Mouse (Mus musculus): Measurements from ENCODE around the gene Pagr1a. TPM values are rescaled to one million over a fixed set of nuclear protein-coding genes. Genes with fewer than 3 reads are reported as not detected.

The Pagr1a gene
- polyA plus RNA-seq, 1 experiment from 2014 or later: 8.7 TPM

DNA sequence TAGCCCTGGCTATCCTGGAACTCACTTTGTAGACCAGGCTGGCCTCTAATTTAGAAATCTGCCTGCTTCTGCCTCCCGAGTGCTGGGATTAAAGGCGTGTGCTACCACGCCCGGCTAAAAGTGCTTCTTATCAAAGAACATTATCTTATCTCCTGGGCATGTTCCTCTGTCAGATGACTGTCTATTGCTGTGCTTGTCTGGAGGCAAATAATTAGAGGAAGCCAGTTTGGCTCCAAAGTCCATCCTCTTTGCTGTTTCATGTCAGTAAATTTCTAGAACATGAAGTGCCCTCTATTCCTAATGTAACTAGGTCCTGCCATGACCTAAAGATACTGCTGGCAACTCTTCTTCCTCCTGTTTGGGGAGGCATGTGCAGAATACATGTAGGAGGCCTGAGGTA lies 35.1 kb downstream of the Pagr1a start:
- H3K27me3 ChIP-seq (ENCODE audit: control insufficient read depth, insufficient read depth, low read length): no peaks in the 10 kb centered on the region
- H3K9ac ChIP-seq (ENCODE audit: low read length): no peak overlapping the region
- TF ChIP-seq CTCF (IDR thresholded peaks at IDR 0.05; ENCODE audit: low read depth) (no peak), EP300 (optimal IDR thresholded peaks at IDR 0.05) (no peak)
- H3K4me2 ChIP-seq (replicated peaks; ENCODE audit: low read depth): no peak overlapping the region
- WGBS: 72% methylated on average over 4 of the region's 4 CpGs
- H3K4me1 ChIP-seq (replicated peaks; ENCODE audit: control insufficient read depth, insufficient read depth): no peaks in the 10 kb centered on the region
- no peaks in the 10 kb centered on the region for H3K9me3 ChIP-seq (ENCODE audit: control insufficient read depth, low read length)
- H3K4me3 ChIP-seq (ENCODE audit: low read depth, low read length): no peak overlapping the region
- no peak overlapping the region for H3K27ac ChIP-seq (replicated peaks)
- DNase-seq (ENCODE audit: low spot score): no peak
- ATAC-seq (ENCODE audit: low FRiP score, low TSS enrichment): no peak
- H3K36me3 ChIP-seq (ENCODE audit: control insufficient read depth, insufficient read depth, low read length): peaks cover 14% of the 10 kb centered on the region; the same call in 1 of the 2 replicates

DNA sequence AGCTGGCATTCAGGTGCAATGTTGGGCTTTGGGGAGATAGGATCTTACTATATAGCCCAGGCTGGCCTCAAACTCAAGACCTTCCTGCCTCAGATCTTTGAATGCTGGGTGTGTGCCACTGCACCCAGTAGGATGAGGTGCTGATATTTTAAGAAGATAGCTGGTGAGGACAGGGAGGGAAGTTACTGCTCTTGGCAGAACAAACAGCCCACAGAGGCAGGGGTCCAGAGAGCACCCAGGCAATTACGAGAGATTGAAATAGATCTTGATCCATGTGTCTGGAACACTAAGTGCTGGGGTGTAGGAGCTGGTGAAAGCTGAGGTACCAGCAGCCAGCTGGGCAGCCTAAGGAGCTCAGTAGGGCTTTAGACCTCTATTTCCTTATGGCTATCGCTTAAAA lies 35.6 kb downstream of the Pagr1a start:
- Histone ChIP-seq H3K27me3 (ENCODE audit: control insufficient read depth, insufficient read depth, low read length) (no peaks in the 10 kb centered on the region), H3K4me1 (replicated peaks; ENCODE audit: control insufficient read depth, insufficient read depth) (no peaks in the 10 kb centered on the region), H3K4me2 (replicated peaks; ENCODE audit: low read depth) (no peak overlapping the region), H3K27ac (replicated peaks) (no peak overlapping the region), H3K36me3 (ENCODE audit: control insufficient read depth, insufficient read depth, low read length) (peaks cover 14% of the 10 kb centered on the region; the same call in 1 of the 2 replicates), H3K9me3 (ENCODE audit: control insufficient read depth, low read length) (no peaks in the 10 kb centered on the region), H3K4me3 (ENCODE audit: low read depth, low read length) (no peak overlapping the region), H3K9ac (ENCODE audit: low read length) (no peak overlapping the region)
- ATAC-seq (ENCODE audit: low FRiP score, low TSS enrichment): no peak
- WGBS: 89% methylated on average over 2 of the region's 2 CpGs
- TF ChIP-seq CTCF (IDR thresholded peaks at IDR 0.05; ENCODE audit: low read depth) (no peak), EP300 (optimal IDR thresholded peaks at IDR 0.05) (no peak)
- no peak for DNase-seq (ENCODE audit: low spot score)

DNA sequence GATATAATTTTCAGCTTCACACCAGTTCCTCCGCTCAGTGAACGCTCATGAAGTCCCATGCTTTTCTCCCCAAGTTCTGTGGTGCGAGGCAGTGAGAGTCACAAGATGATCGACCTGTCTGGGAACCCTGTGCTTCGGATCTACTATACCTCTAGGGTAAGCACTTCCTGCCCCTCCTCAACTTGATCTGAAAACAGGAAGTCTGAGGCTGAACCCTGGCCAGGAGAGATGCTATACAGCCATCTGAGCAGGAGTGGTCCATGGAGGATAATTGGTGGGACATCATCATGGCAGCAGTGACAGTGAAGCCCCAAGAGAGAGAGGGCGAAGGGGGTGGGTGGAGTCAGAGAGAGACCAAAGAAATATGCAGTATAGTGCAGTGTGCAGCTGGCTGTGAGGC lies 38.3 kb downstream of the Pagr1a start:
- no peak for ATAC-seq (ENCODE audit: low FRiP score, low TSS enrichment)

DNA sequence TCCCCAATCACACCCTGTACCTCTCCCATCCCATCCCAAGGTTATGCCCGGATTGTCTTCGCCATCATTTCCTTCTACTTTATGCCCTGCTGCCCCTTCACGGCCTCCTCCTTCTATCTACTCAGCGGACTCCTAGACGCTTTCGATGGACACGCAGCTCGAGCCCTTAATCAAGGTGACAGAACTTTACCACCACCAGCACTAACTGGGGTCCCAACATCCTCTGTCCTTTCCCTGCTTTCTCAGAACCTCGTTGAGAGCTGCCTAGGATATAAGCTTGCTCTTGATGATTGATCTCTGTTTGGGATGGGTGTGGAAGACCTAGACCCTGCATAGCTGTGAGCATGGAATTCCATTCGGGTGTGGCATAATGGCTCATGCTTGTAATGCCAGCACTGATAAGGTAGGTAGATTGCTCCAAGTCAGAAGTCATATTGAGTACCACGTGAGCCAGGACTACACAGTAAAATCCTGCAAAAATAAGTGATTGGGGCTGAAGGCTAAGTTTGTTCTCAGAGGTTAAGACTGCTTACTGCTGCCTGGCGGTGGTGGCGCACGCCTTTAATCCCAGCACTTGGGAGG lies 40.2 kb downstream of the Pagr1a start:
- H3K36me3 ChIP-seq (ENCODE audit: control insufficient read depth, insufficient read depth, low read length): peaks cover 14% of the 10 kb centered on the region; the same call in 1 of the 2 replicates
- no peak for TF ChIP-seq CTCF (IDR thresholded peaks at IDR 0.05; ENCODE audit: low read depth)
- no peak for TF ChIP-seq EP300 (optimal IDR thresholded peaks at IDR 0.05)
- ATAC-seq (ENCODE audit: low FRiP score, low TSS enrichment) (peak; percentile 24; the same call in 1 of the 2 replicates), DNase-seq (ENCODE audit: low spot score) (peak; percentile 28)
- H3K4me1 ChIP-seq (replicated peaks; ENCODE audit: control insufficient read depth, insufficient read depth): 0 out of 2 replicates have a peak, but pooled peaks cover 4% of the 10 kb centered on the region
- H3K27me3 ChIP-seq (ENCODE audit: control insufficient read depth, insufficient read depth, low read length): no peaks in the 10 kb centered on the region
- peak overlapping the region; percentile 98 for H3K9ac ChIP-seq (ENCODE audit: low read length)
- peak overlapping the region; percentile 90 for H3K4me2 ChIP-seq (replicated peaks; ENCODE audit: low read depth)
- WGBS: 19% methylated on average over 14 of the region's 14 CpGs
- H3K4me3 ChIP-seq (ENCODE audit: low read depth, low read length): peak overlapping the region; percentile 99
- H3K9me3 ChIP-seq (ENCODE audit: control insufficient read depth, low read length): no peaks in the 10 kb centered on the region
- H3K27ac ChIP-seq (replicated peaks): peak overlapping the region; percentile 98

More for the DNA sequence above, 38.3 kb downstream of the Pagr1a start:
- no peak for DNase-seq (ENCODE audit: low spot score)
- Histone ChIP-seq H3K4me1 (replicated peaks; ENCODE audit: control insufficient read depth, insufficient read depth) (0 out of 2 replicates have a peak, but pooled peaks cover 4% of the 10 kb centered on the region), H3K9ac (ENCODE audit: low read length) (no peak overlapping the region), H3K9me3 (ENCODE audit: control insufficient read depth, low read length) (no peaks in the 10 kb centered on the region), H3K27me3 (ENCODE audit: control insufficient read depth, insufficient read depth, low read length) (no peaks in the 10 kb centered on the region), H3K27ac (replicated peaks) (no peak overlapping the region), H3K4me3 (ENCODE audit: low read depth, low read length) (no peak overlapping the region), H3K36me3 (ENCODE audit: control insufficient read depth, insufficient read depth, low read length) (peaks cover 14% of the 10 kb centered on the region; the same call in 1 of the 2 replicates), H3K4me2 (replicated peaks; ENCODE audit: low read depth) (no peak overlapping the region)
- WGBS: 84% methylated on average over 6 of the region's 6 CpGs
- no peak for TF ChIP-seq EP300 (optimal IDR thresholded peaks at IDR 0.05)

DNA sequence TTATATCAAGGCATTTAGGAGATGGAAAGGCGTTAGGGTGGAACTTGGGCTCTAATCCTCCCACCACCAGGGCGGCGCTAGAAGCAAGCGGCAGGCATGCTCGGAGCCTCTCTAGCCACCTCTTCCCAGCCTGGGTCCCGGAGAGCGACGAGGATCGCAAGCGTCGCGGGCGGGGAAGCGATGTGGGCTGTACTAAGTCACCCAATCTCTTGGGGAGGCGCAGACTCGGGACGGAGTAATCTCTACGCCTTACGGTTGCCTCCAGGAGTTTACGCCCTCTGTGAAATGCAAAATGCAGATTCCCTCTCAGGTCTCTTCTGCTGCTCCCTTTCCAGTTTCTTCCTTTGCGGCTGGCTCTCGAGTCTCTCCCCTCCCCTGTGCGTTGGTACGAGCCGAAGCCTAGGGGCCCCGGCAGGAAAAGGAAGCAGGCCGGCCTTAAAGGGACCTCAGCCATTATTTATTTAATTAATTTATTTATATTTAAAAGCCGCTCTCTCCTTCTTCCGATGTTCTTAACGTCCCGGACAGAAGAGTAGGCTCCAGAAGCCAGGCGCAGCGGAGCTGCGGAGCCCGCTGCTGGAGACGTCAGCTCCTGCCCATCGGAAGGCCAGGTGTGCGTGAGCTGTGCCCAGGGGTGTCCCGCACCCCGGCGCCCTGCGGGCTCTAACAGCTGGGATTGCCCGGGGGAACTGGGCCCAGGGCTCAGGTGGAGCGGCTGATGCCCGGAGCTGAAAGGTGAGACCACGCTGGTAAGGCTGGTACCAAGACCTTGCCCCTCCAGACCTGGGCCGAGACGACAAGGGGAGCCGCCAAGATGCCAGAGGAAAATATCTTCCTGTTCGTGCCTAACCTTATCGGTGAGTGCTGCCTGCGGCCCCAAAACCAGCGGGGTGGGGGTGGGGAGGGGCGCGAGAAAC lies 40.9 kb downstream of the Pagr1a start, which contains the start of gene Cdiptos:
Gene Cdiptos (minus strand): TSS at position 149 of the 917 bp plus-strand sequence.
- no peaks in the 10 kb centered on the region for H3K27me3 ChIP-seq (ENCODE audit: control insufficient read depth, insufficient read depth, low read length)
- H3K27ac ChIP-seq (replicated peaks): peak within 1 kb of the TSS; percentile 98
- peak; percentile 95 for ATAC-seq (ENCODE audit: low FRiP score, low TSS enrichment)
- peak; percentile 70 for TF ChIP-seq EP300 (optimal IDR thresholded peaks at IDR 0.05)
- peak; percentile 99 for TF ChIP-seq CTCF (IDR thresholded peaks at IDR 0.05; ENCODE audit: low read depth)
- H3K4me2 ChIP-seq (replicated peaks; ENCODE audit: low read depth): peak within 1 kb of the TSS; percentile 90
- H3K9ac ChIP-seq (ENCODE audit: low read length): peak within 1 kb of the TSS; percentile 98
- DNase-seq (ENCODE audit: low spot score): peak; percentile 96
- under 1% methylated on average over 54 of the region's 55 CpGs for WGBS
- H3K36me3 ChIP-seq (ENCODE audit: control insufficient read depth, insufficient read depth, low read length): peaks cover 11% of the 10 kb centered on the region; the same call in 1 of the 2 replicates
- peak within 1 kb of the TSS; percentile 99 for H3K4me3 ChIP-seq (ENCODE audit: low read depth, low read length)
- H3K9me3 ChIP-seq (ENCODE audit: control insufficient read depth, low read length): no peaks in the 10 kb centered on the region
- H3K4me1 ChIP-seq (replicated peaks; ENCODE audit: control insufficient read depth, insufficient read depth): 0 out of 2 replicates have a peak, but pooled peaks cover 4% of the 10 kb centered on the region

DNA sequence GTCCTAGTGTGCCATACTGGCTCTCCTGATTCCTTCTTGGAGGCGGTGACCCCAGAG lies 41.4 kb downstream of the Pagr1a start, which contains the start of gene Cdipt:
Gene Cdipt (plus strand): TSS at position 22 of the 57 bp plus-strand sequence.
- ATAC-seq (ENCODE audit: low FRiP score, low TSS enrichment) (no peak), DNase-seq (ENCODE audit: low spot score) (no peak)
- peak within 1 kb of the TSS; percentile 98 for H3K27ac ChIP-seq (replicated peaks)
- TF ChIP-seq EP300 (optimal IDR thresholded peaks at IDR 0.05) (no peak), CTCF (IDR thresholded peaks at IDR 0.05; ENCODE audit: low read depth) (no peak)
- peak within 1 kb of the TSS; percentile 98 for H3K9ac ChIP-seq (ENCODE audit: low read length)
- 0 out of 2 replicates have a peak, but pooled peaks cover 4% of the 10 kb centered on the region for H3K4me1 ChIP-seq (replicated peaks; ENCODE audit: control insufficient read depth, insufficient read depth)
- H3K4me3 ChIP-seq (ENCODE audit: low read depth, low read length): peak within 1 kb of the TSS; percentile 99
- peak within 1 kb of the TSS; percentile 90 for H3K4me2 ChIP-seq (replicated peaks; ENCODE audit: low read depth)
- no peaks in the 10 kb centered on the region for H3K27me3 ChIP-seq (ENCODE audit: control insufficient read depth, insufficient read depth, low read length)
- H3K36me3 ChIP-seq (ENCODE audit: control insufficient read depth, insufficient read depth, low read length): peaks cover 11% of the 10 kb centered on the region; the same call in 1 of the 2 replicates
- H3K9me3 ChIP-seq (ENCODE audit: control insufficient read depth, low read length): no peaks in the 10 kb centered on the region
- WGBS: 0% methylated on average over 1 of the region's 1 CpGs
